Mouse (Mus musculus) ovary, adult 18-20 months (tissue): ENCODE results near the gene Maco1.
"Not testable (repeated sequence)": the region's sequence is repeated elsewhere in the genome, so short reads cannot be mapped to it uniquely, and the experiment has no call there.

Source experiments
- DNase-seq: peaks from one replicate; pipeline ENCODE4 v3.0.0; 2022; ENCODE audit warnings: low spot score, mixed read lengths

The Maco1 gene

GRCm38 (mm10) chr4:134813406-134814228 is 39.5 kb downstream of the Maco1 start:
- DNase-seq: no peak

- peak; percentile 79 for DNase-seq
Observed at GRCm38 (mm10) chr4:134804765-134805164, 48.4 kb downstream of the Maco1 start.

- no peak for DNase-seq
Observed at GRCm38 (mm10) chr4:134802765-134803164, 50.4 kb downstream of the Maco1 start.

- DNase-seq: no peak
Observed at GRCm38 (mm10) chr4:134802155-134802554, 51.0 kb downstream of the Maco1 start.

DNA sequence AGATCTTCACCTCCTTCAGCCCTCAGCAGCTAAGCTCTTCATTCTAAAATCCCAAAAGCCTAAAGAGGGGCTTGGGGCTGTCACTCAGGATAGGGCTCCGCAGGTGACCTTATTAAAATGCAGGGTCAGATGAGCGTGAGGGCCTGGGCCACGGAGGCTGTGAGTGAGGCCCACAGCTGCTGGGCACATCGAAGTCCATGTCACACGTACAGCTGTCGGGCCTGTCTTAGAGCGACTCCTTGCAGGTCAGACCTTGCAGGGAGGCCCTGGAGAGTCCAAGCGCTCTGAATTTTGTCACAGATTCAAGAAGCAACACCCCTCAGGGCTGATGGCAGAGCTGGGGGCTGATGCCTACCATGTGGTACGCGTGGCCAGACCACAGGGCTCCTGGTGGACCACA is 52.5 kb downstream of the Maco1 start:
- DNase-seq: no peak

GRCm38 (mm10) chr4:134800098-134800497 is 53.0 kb downstream of the Maco1 start:
- DNase-seq: no peak

DNA sequence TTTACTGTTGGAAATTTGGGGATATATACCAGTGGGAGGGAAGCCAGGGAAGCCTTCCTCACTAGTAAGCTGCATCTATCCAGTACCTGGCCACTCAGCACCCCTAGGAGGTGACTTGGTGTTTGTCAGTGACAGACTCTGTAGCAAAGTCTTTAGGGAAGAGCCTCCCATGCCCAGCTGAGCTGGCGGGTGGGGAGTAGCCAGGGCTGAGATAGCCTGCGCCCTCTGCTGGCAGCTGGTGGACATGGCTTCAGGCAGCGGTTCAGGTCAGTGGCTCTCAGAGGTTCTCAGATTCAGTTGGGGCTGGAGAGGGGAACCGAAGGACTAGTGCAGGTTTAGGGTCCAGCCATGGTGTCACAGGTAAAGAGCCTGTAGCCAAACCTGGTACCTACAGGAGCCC is 53.9 kb downstream of the Maco1 start:
- no peak for DNase-seq

DNA sequence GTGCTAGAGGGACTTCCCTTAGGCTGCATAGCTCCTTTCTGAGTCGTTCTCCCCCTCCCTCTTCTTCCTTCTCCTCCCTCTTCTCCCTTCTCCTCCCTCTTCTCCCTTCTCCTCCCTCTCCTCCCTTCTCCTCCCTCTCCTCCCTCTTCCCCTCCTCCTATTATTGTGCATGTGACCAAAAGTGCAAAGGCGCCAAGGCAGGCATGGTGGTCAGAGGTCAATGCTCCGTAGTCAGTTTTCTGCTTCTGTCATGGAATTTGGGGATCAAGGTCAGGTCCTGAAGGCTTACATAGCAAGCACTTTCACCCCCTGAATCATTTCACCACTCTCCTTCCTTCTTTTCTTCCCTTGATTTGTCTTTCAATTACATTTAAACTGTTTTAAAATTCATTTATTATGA is 54.3 kb downstream of the Maco1 start:
- DNase-seq: no peak

DNA sequence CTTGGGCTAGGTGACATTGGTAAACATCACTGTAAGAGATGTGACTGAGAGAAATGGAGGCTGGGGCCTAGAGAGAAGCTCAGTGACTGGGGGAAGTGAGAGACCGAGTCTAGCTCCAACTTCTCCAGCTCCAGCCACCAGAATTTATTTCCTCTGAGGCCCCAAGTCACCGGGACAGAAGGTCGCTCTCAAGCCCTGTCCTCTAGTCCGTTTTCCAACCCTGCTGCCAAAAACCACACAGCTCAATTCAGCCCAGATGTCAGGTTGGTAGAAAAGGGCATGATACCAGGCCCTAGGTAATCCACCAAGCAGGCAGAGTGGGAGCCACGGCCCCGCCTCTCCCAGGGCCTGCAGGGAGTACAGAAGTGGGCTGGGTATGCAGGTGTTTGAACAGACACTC is 55.5 kb downstream of the Maco1 start:
- no peak for DNase-seq

DNA sequence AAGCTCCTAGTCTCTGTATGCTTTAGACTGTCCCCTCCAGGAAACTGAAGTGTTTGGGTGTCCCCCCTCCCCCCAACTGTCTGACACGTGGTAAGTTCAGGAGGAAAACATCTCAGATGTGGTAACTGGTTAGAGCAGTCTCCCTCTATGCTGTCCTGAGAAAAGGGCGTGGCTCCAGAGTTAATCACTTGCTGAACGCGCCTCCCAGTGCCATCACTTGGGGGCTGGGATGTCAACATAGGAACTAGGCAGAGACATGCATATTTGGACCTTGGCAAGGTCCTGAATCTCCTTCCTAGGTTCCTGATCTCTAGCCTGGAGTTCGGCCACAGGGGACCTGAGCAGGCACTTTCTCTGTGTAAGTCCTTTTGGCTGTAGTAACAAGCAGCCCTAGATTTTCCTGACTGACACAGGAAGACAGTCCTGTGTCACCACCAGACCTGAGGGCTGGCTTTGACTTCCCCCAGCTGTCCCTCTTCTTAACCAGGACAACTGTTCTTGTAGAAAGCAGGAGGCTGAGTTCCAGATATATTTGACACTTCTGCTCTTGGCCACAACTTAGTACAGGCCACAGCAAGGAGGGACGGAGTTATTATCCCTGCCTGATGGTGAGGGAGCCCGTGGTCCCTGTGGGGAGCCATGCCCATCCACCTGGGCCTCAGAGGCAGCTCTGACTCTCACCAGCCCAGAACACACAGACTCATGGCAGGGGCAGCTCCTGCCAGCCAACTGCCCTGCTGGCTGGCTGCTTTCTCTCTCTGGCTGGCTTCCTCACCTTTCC is 56.4 kb downstream of the Maco1 start:
- no peak for DNase-seq

GRCm38 (mm10) chr4:134795819-134796485 is 57.2 kb downstream of the Maco1 start:
- DNase-seq: no peak

DNA sequence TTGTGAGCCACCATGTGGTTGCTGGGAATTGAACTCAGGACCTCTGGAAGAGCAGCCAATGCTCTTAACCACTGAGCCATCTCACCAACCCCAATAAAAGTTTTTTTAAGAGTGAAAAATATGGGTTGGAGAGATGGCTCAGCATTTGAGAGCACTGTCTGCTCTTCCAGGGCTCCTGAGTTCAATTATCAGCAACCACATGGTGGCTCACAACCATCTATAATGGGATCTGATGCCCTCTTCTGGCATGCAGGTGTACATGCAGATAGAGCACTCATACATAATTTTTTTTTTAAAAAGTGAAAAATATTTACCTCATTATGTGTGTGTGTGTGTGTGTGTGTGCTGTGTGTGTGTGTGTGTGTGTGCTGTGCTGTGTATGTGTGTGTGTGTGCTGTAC is 58.2 kb downstream of the Maco1 start:
- not testable (repeated sequence) for DNase-seq

DNA sequence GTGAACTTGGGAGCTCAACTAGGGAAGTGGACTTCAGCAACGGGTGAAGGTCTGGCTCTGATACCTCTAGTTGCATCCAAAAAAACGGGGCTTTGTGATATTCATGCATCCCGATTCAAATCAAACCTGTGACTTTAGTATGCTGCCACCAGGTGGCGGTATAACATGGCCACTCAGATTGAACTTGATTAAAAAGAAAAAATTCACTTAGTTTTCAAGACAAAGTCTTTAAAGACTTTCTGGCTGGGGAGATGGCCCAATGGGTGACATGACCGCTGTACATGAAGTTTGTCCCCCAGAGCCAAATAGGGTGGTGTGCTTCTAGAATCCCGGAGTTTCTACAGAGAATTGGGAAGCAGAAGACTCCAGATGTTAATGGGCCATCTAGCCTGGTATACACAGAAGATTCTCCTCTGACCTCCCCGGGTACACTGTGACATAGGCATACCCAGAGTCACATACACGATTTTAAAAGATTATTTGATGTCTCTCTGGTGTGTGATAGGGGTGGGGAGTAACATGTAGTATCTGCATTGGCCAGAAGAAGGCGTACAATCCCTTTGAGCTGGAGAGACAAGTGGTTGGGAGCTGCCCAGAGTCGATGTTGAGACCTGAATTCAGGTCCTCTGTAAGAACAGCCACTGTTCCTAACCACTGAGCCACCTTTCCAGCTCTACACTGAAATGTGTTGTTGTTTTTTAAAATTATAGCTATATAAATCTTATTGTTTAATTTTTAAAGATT is 59.8 kb downstream of the Maco1 start:
- DNase-seq: no peak

GRCm38 (mm10) chr4:134791731-134792130 is 61.4 kb downstream of the Maco1 start:
- no peak for DNase-seq

GRCm38 (mm10) chr4:134786946-134787345 is 66.2 kb downstream of the Maco1 start:
- no peak for DNase-seq

DNA sequence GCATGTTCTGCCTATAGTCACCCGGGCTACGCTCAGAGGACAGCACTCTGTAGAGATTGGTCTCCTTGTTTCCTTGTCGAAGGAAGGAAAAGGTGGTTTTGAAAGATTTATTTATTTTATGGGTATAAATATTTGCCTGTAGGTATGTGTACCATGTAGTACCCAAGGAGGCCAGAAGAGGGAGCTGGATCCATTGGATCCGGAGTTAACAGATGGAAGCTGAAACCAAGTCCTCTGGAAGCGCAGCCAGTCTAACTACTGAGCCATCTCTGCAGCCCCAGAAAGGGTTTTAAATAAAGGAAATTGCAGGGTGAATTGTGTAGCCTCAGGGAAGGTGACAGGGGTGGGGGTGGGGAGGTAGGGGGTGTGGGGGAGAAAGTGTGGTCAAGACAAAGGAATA is 68.4 kb downstream of the Maco1 start:
- no peak for DNase-seq

GRCm38 (mm10) chr4:134779136-134779934 is 73.8 kb downstream of the Maco1 start:
- peak; percentile 59 for DNase-seq

DNA sequence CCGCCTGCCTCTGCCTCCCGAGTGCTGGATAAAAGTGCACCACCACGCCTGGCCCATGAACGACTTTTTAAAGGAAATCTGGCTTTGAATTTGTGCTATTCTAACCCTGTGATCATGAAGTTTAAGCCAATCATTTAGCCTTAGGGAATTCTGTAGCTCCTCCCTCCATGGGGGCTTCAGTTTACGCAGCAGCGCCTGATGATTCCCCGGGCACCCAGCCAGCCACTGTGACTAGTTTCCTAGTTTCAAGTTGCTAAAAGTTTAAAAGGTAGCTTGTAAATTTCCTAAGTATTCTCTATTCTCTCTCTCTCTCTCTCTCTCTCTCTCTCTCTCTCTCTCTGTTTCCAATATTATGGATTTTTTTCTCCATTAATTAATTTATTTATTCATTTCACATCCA is 76.9 kb downstream of the Maco1 start:
- DNase-seq: no peak

- no peak for DNase-seq
Observed at GRCm38 (mm10) chr4:134775234-134775944, 77.8 kb downstream of the Maco1 start.

DNA sequence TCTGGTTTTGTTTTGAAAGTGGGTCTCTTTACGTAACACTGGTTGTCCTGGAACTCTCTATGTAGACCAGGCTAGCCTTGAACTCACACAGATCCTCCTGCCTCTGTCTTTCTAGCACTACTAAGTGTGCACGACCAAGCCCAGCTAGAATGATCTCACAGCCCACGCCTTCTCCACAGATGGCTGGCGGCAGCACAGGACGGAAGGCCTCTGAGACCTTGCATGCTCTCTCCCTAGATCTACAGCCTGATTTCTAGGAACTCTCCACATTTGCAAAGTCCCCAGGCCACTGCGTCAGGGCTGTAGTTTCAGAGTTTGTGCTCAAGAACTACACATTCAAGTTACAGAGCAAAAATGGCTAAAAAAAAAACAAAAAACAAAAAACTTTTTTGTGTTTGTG is 79.0 kb downstream of the Maco1 start:
- no peak for DNase-seq
